In the genomic region with DNA sequence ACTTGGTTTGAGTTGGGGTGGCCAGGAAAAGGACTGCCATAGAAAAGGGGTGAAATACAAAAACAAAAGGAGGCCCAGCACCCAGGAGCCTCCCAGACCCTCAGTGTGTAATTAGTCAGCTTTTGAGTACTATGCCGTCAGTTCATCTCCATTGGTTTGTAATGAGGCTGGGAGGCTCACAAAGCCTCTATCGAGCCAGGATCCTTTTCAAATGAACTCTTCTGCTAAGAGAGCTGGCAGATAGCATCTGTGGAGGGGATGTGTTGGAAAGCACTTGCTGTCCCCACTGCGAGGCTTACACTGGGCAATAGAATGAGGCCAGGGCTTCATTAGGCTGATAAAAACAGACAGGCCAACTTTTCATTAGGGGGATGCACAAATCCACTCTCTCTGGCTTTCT, we compare ENCODE assay signal across 27 mouse cellular contexts.
DNase-seq lines count a peak whose midpoint lies in the region; ATAC-seq and TF ChIP-seq lines count a peak whose summit lies in the region.
"Had no signal": no experiment of that assay in that cellular context is flagged by ENCODE, and none has a peak within 500 bp of the region (broad histone marks: within the 10 kb centered on the region; RNA-seq: fewer than 3 reads in every experiment).

No protein-coding gene starts in this region.

- no peak for ATAC-seq in hindbrain, postnatal 0 days
- ATAC-seq in hindbrain, embryonic 13.5 days (ENCODE audit: low FRiP score), result no peak
- ATAC-seq in forebrain, embryonic 15.5 days (replicated peaks), result peak; percentile 85
- ATAC-seq: activated CD4-positive, CD25-positive, alpha-beta regulatory T cell, adult 4 months; intestine, postnatal 0 days had no signal

- no peaks in the 10 kb centered on the region for H3K27me3 ChIP-seq in hindbrain, postnatal 0 days (ENCODE audit: insufficient read depth, low read length)
- H3K27me3 ChIP-seq in hindbrain, embryonic 13.5 days, result no peaks in the 10 kb centered on the region
- H3K27me3 ChIP-seq in forebrain, embryonic 10.5 days (ENCODE audit: poor library complexity, severe bottlenecking), result no peaks in the 10 kb centered on the region
- no peaks in the 10 kb centered on the region for H3K27me3 ChIP-seq in forebrain, embryonic 15.5 days
- H3K27me3 ChIP-seq: CH12.LX; embryonic facial prominence, embryonic 15.5 days; heart, embryonic 13.5 days; limb, embryonic 12.5 days; lung, embryonic 15.5 days; midbrain, embryonic 12.5 days had no signal

- H3K36me3 ChIP-seq in hindbrain, postnatal 0 days (ENCODE audit: insufficient read depth, low read length), result no peaks in the 10 kb centered on the region
- no peaks in the 10 kb centered on the region for H3K36me3 ChIP-seq in hindbrain, embryonic 13.5 days
- H3K36me3 ChIP-seq in forebrain, embryonic 10.5 days (replicated peaks), result no peaks in the 10 kb centered on the region
- no peaks in the 10 kb centered on the region for H3K36me3 ChIP-seq in forebrain, embryonic 15.5 days
- H3K36me3 ChIP-seq: embryonic facial prominence, embryonic 10.5 days; embryonic facial prominence, embryonic 15.5 days; heart, embryonic 13.5 days; limb, embryonic 12.5 days; lung, embryonic 15.5 days; midbrain, embryonic 12.5 days had no signal

- TF ChIP-seq CTCF in hindbrain, postnatal 0 days (IDR thresholded peaks at IDR 0.05; ENCODE audit: low read depth), result no peak
- no peak for TF ChIP-seq CTCF in brain, embryonic 14.5 days (IDR thresholded peaks at IDR 0.05; ENCODE audit: borderline replicate concordance, extremely low read depth, insufficient read depth, insufficient read length)

- no peak overlapping the region for H3K27ac ChIP-seq in hindbrain, postnatal 0 days
- H3K27ac ChIP-seq in hindbrain, embryonic 13.5 days, result no peak overlapping the region
- 0 out of 2 replicates have a peak overlapping the region, but pooled peaks have one; percentile 4 for H3K27ac ChIP-seq in forebrain, embryonic 10.5 days
- peak overlapping the region; percentile 28 for H3K27ac ChIP-seq in forebrain, embryonic 15.5 days (replicated peaks)
- H3K27ac ChIP-seq: embryonic facial prominence, embryonic 10.5 days; embryonic facial prominence, embryonic 15.5 days; gastrocnemius, adult 2 months; heart, adult 2 months; heart, embryonic 13.5 days; limb, embryonic 12.5 days; lung, embryonic 15.5 days; midbrain, embryonic 12.5 days had no signal

- no peaks in the 10 kb centered on the region for H3K4me1 ChIP-seq in hindbrain, postnatal 0 days (ENCODE audit: insufficient read depth, low read length)
- H3K4me1 ChIP-seq in hindbrain, embryonic 13.5 days (replicated peaks), result no peaks in the 10 kb centered on the region
- H3K4me1 ChIP-seq in forebrain, embryonic 10.5 days, result peaks cover 9% of the 10 kb centered on the region
- H3K4me1 ChIP-seq in forebrain, embryonic 15.5 days, result peaks cover 9% of the 10 kb centered on the region; the same call in 1 of the 2 replicates
- H3K4me1 ChIP-seq: embryonic facial prominence, embryonic 10.5 days; embryonic facial prominence, embryonic 15.5 days; limb, embryonic 12.5 days; lung, embryonic 15.5 days had no signal

- no peak overlapping the region for H3K4me3 ChIP-seq in hindbrain, postnatal 0 days (ENCODE audit: low read length)
- no peak overlapping the region for H3K4me3 ChIP-seq in hindbrain, embryonic 13.5 days
- H3K4me3 ChIP-seq in forebrain, embryonic 10.5 days, result no peak overlapping the region
- no peak overlapping the region for H3K4me3 ChIP-seq in forebrain, embryonic 15.5 days
- H3K4me3 ChIP-seq: embryonic facial prominence, embryonic 10.5 days; embryonic facial prominence, embryonic 15.5 days; gastrocnemius, adult 2 months; heart, adult 2 months; heart, embryonic 13.5 days; limb, embryonic 12.5 days; lung, embryonic 15.5 days; midbrain, embryonic 12.5 days had no signal

- no peak overlapping the region for H3K9ac ChIP-seq in hindbrain, postnatal 0 days (replicated peaks; ENCODE audit: low read length)
- no peak overlapping the region for H3K9ac ChIP-seq in hindbrain, embryonic 13.5 days
- no peak overlapping the region for H3K9ac ChIP-seq in forebrain, embryonic 15.5 days (replicated peaks)
- H3K9ac ChIP-seq: embryonic facial prominence, embryonic 15.5 days; heart, embryonic 13.5 days; limb, embryonic 12.5 days; lung, embryonic 15.5 days; midbrain, embryonic 12.5 days had no signal

- WGBS in hindbrain, postnatal 0 days, result 41% methylated on average over 3 of the region's 3 CpGs
- WGBS in hindbrain, embryonic 13.5 days, result 37% methylated on average over 3 of the region's 3 CpGs
- WGBS in forebrain, embryonic 10.5 days, result 40% methylated on average over 3 of the region's 3 CpGs
- 4% methylated on average over 3 of the region's 3 CpGs for WGBS in forebrain, embryonic 15.5 days

- no peak overlapping the region for H3K4me2 ChIP-seq in hindbrain, postnatal 0 days (ENCODE audit: low read depth, low read length)
- H3K4me2 ChIP-seq in hindbrain, embryonic 13.5 days, result no peak overlapping the region
- no peak overlapping the region for H3K4me2 ChIP-seq in forebrain, embryonic 15.5 days (replicated peaks)
- H3K4me2 ChIP-seq: embryonic facial prominence, embryonic 15.5 days; heart, embryonic 13.5 days; limb, embryonic 12.5 days; lung, embryonic 15.5 days; midbrain, embryonic 12.5 days had no signal

- peak; percentile 25 for DNase-seq in hindbrain, postnatal 0 days (ENCODE audit: low spot score)
- peak; percentile 90 for DNase-seq in brain, embryonic 14.5 days (ENCODE audit: low read depth)
- no peak for DNase-seq in forebrain, embryonic 10.5 days (ENCODE audit: extremely low spot score, low spot score)
- DNase-seq in embryo, embryonic 9.5 days (ENCODE audit: extremely low spot score), result no peak
- no peak for DNase-seq in spleen, adult 12 weeks (ENCODE audit: low spot score)
- DNase-seq in thymus, postnatal 25 days, result no peak
- DNase-seq: adrenal gland, adult 2 months; cerebellum, adult 8-10 months; gastrocnemius, adult 2 months; gastrocnemius, postnatal 36 days; heart, adult 2 months; heart, postnatal 10 days; kidney, adult 9 months; kidney, postnatal 10 days; layer of hippocampus, adult 9-11 months; right cerebral cortex, adult 18-20 months had no signal

- TF ChIP-seq POLR2A in brain, embryonic 14.5 days (IDR thresholded peaks at IDR 0.05; ENCODE audit: borderline replicate concordance, extremely low read depth, insufficient read depth, insufficient read length, poor library complexity, severe bottlenecking), result no peak

- H3K9me3 ChIP-seq in hindbrain, postnatal 0 days (ENCODE audit: low read length), result no peaks in the 10 kb centered on the region
- H3K9me3 ChIP-seq in hindbrain, embryonic 13.5 days, result no peaks in the 10 kb centered on the region
- H3K9me3 ChIP-seq in forebrain, embryonic 10.5 days, result no peaks in the 10 kb centered on the region
- no peaks in the 10 kb centered on the region for H3K9me3 ChIP-seq in forebrain, embryonic 15.5 days
- H3K9me3 ChIP-seq: embryonic facial prominence, embryonic 10.5 days; embryonic facial prominence, embryonic 15.5 days; heart, embryonic 13.5 days; limb, embryonic 12.5 days; lung, embryonic 15.5 days; midbrain, embryonic 12.5 days had no signal

Comparison
In these comparisons a context has a peak if more than half of its experiments do, and no peak if none do; other contexts are left out.
1. DNase-seq: peak in hindbrain, postnatal 0 days (single experiment) and brain, embryonic 14.5 days (single experiment); none in forebrain, embryonic 10.5 days (single experiment), embryo, embryonic 9.5 days (single experiment), spleen, adult 12 weeks (single experiment) and thymus, postnatal 25 days (single experiment).
2. H3K27ac ChIP-seq: peak in forebrain, embryonic 10.5 days (single experiment) and forebrain, embryonic 15.5 days (single experiment); none in hindbrain, postnatal 0 days (single experiment) and hindbrain, embryonic 13.5 days (single experiment).